Mouse (Mus musculus): Measurements from ENCODE around the gene Gm20518.

DNA sequence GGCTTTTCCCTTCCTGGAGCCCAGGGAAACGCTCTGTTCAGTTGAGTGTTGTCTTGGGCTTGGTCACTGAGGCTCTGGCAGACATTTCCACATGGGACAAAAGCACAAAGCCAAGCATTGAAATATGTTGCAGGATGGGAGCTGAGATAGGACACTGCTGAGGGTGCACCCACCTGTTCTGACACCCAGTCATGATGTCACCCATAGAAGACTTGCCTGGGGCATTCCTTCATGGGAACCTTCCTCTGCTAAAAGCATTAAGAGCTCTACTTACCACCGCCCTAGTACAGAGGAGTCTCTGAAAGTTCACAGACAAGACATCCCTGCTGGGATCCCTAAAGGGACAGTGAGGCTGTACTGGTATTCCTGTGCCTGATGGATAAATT lies 1.1 kb downstream of the Gm20518 start:
- TF ChIP-seq POLR2A (IDR thresholded peaks at IDR 0.05; ENCODE audit: extremely low read depth, insufficient read depth, low read length) (no peak), CTCF (IDR thresholded peaks at IDR 0.05; ENCODE audit: low read depth, low read length) (no peak)
